Mouse (Mus musculus) heart, embryonic 11.5 days (tissue): ENCODE results near the gene Zbtb40. TPM values are rescaled to one million over a fixed set of nuclear protein-coding genes. Genes with fewer than 3 reads are reported as not detected.

ENCODE experiments used
- ATAC-seq: fragments of 200-750 bp; cut with Nextera tagmentation; replicated peaks from 2 replicates; pipeline ENCODE4 v1.8.0; 2017; ENCODE audit warnings: moderate library complexity; ENCODE audit not compliant: insufficient number of reproducible peaks, low FRiP score, low TSS enrichment
- H3K27ac ChIP-seq: fragments of 300-500 bp; sonication (generic); 2 replicates; pipeline ENCODE4 v1.5.1; 2014; ENCODE audit warnings: mild to moderate bottlenecking, low read depth, low read length
- H3K27me3 ChIP-seq: fragments of 300-500 bp; sonication (generic); 2 replicates; pipeline ENCODE4 v1.6.1; 2014; ENCODE audit warnings: mild to moderate bottlenecking, low read length, mixed read lengths; ENCODE audit not compliant: control insufficient read depth, insufficient read depth
- H3K36me3 ChIP-seq: fragments of 300-500 bp; sonication (generic); 2 replicates; pipeline ENCODE4 v1.6.1; 2014; ENCODE audit warnings: mild to moderate bottlenecking, low read length, moderate library complexity, mixed read lengths; ENCODE audit not compliant: control insufficient read depth, insufficient read depth
- H3K4me1 ChIP-seq: fragments of 300-500 bp; sonication (generic); 2 replicates; pipeline ENCODE4 v1.6.1; 2014; ENCODE audit warnings: low read length; ENCODE audit not compliant: control insufficient read depth, insufficient read depth
- H3K4me2 ChIP-seq: fragments of 300-500 bp; sonication (generic); 2 replicates; pipeline ENCODE4 v1.6.1; 2014; ENCODE audit warnings: mild to moderate bottlenecking, moderate library complexity
- H3K4me3 ChIP-seq: fragments of 300-500 bp; sonication (generic); 2 replicates; pipeline ENCODE4 v1.5.1; 2014; ENCODE audit warnings: low read depth, low read length
- H3K9ac ChIP-seq: fragments of 300-500 bp; sonication (generic); 2 replicates; pipeline ENCODE4 v1.6.1; 2014; ENCODE audit warnings: mild to moderate bottlenecking, low read depth, low read length, moderate library complexity
- H3K9me3 ChIP-seq: fragments of 300-500 bp; sonication (generic); replicated peaks from 2 replicates; pipeline ENCODE4 v1.6.1; 2016; ENCODE audit warnings: low read length; ENCODE audit not compliant: control insufficient read depth
- WGBS: fragments of 180-500 bp; shearing (Covaris S2); extraction: QIAGEN DNeasy Blood & Tissue Kit; methylation state at CpG from one replicate; pipeline ENCODE4 v1.1.7; 2014; ENCODE audit not compliant: insufficient replicate concordance; 5-methylcytosine and 5-hydroxymethylcytosine counted together
- polyA plus RNA-seq: library from polyadenylated mRNA; unstranded; fragments of >200 nt; fragmentation: Nextera tagmentation; extraction: Ambion mirVana; gene quantifications from 2 replicates; pipeline ENCODE4 v1.2.1, GENCODE M21; 2014

The Zbtb40 gene
- polyA plus RNA-seq, 1 experiment from 2014 or later = 3.7 TPM

DNA sequence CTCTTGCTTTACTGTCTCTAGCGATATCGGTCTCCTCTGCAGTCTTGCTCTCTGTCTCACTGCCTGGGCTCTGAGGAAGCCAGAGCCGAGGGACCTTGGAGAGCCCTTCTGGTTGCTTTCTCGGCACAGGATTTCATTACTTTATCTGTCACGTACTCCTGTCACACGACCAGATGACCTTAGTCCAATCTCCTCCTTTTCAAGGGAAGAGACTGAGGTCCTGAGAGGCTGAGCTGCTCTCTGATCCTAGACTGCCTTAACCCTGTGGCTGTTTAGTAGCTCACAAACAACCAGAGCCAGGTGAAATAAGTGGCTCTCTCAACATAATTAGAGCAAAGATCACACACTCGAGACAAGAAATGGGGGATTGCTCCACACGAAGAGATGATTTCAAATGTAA is 19.3 kb downstream of the Zbtb40 start:
- H3K4me2 ChIP-seq = peak overlapping the region; percentile 29; the same call in 1 of the 2 replicates
- no peak overlapping the region for H3K4me3 ChIP-seq
- ATAC-seq = no peak
- H3K27me3 ChIP-seq = no peaks in the 10 kb centered on the region
- H3K4me1 ChIP-seq = peaks cover 30% of the 10 kb centered on the region
- H3K27ac ChIP-seq = no peak overlapping the region
- peak overlapping the region; percentile 52; the same call in 1 of the 2 replicates for H3K9ac ChIP-seq
- no peaks in the 10 kb centered on the region for H3K9me3 ChIP-seq
- no peaks in the 10 kb centered on the region for H3K36me3 ChIP-seq
- WGBS = 39% methylated on average over 8 of the region's 8 CpGs

DNA sequence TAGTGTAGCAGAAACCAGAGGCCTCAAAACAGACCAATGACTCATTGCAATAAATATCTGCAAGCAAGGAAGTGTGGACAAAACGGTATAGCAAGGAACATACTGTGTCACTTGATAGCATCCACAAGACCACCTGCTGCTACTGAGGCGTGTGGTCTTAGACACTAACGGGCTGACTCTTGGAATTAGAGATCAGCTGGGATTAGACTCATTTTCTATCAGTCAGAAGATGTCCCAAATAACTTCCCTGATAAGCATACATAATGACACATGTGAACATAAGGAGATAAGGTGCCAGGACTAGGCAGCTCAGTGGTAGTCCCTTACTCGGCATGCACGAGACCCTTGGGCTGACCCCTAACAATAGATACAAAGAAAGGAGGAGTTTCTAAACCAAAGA is 21.6 kb downstream of the Zbtb40 start:
- no peaks in the 10 kb centered on the region for H3K36me3 ChIP-seq
- WGBS = 61% methylated on average over 5 of the region's 5 CpGs
- H3K27me3 ChIP-seq = no peaks in the 10 kb centered on the region
- no peaks in the 10 kb centered on the region for H3K9me3 ChIP-seq
- no peak overlapping the region for H3K27ac ChIP-seq
- no peak for ATAC-seq
- no peak overlapping the region for H3K4me3 ChIP-seq
- H3K4me1 ChIP-seq = peaks cover 30% of the 10 kb centered on the region
- no peak overlapping the region for H3K9ac ChIP-seq
- no peak overlapping the region for H3K4me2 ChIP-seq

GRCm38 (mm10) chr4:137025570-137025969 is 23.0 kb downstream of the Zbtb40 start:
- no peaks in the 10 kb centered on the region for H3K9me3 ChIP-seq
- H3K9ac ChIP-seq = no peak overlapping the region
- no peak for ATAC-seq
- H3K4me2 ChIP-seq = no peak overlapping the region
- WGBS = 32% methylated on average over 6 of the region's 6 CpGs
- H3K36me3 ChIP-seq = no peaks in the 10 kb centered on the region
- peaks cover 30% of the 10 kb centered on the region for H3K4me1 ChIP-seq
- H3K27ac ChIP-seq = no peak overlapping the region
- no peak overlapping the region for H3K4me3 ChIP-seq
- H3K27me3 ChIP-seq = no peaks in the 10 kb centered on the region

DNA sequence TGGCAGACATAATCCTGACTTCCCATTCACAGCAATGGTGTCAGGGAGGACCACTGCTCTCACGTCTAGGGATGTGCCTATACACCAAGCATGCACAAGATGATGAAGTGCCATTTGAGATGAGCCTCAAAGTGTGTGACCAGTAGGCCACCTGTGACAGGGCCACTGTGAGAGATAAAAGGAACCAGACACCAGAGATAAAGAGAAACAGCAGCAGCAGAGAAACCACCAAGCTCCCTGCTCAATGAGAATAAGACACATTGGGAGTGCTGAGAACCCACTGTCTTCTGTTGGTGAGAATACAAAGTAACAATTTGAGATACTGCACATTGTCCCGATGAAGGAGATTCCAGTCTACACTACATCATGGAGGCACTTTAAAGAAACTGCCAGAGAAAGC is 23.5 kb downstream of the Zbtb40 start:
- Histone ChIP-seq H3K9ac (no peak overlapping the region), H3K27me3 (no peaks in the 10 kb centered on the region), H3K27ac (no peak overlapping the region), H3K36me3 (no peaks in the 10 kb centered on the region), H3K9me3 (no peaks in the 10 kb centered on the region), H3K4me3 (no peak overlapping the region), H3K4me2 (no peak overlapping the region), H3K4me1 (peaks cover 28% of the 10 kb centered on the region)
- ATAC-seq = no peak
- 64% methylated on average over 2 of the region's 2 CpGs for WGBS

DNA sequence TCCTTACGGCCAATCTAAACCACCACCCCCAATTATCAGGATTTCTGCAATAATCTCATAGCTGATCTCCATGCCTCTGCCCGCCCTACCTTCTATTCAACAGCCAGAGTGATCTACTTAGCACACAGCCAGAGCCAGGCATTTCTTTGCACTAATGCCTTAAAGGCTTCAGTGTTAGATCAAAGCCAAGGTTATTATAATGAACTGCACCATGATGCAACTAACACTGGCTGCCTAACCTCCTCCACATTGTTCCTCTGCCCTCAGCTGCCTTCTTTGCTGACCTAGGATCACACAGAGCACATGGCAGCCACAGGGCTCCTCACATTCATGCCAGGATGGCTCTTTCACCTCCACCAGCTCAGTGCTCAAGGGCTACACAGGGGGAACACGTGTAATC is 28.5 kb downstream of the Zbtb40 start:
- Histone ChIP-seq H3K4me3 (no peak overlapping the region), H3K27ac (no peak overlapping the region), H3K4me2 (no peak overlapping the region), H3K9ac (no peak overlapping the region), H3K9me3 (no peaks in the 10 kb centered on the region), H3K27me3 (no peaks in the 10 kb centered on the region), H3K36me3 (no peaks in the 10 kb centered on the region; the same call in 1 of the 2 replicates), H3K4me1 (no peaks in the 10 kb centered on the region)
- 78% methylated on average over 3 of the region's 3 CpGs for WGBS
- ATAC-seq = no peak

GRCm38 (mm10) chr4:137015934-137016333 is 32.7 kb downstream of the Zbtb40 start:
- WGBS = 55% methylated on average over 8 of the region's 8 CpGs
- no peak overlapping the region for H3K27ac ChIP-seq
- no peaks in the 10 kb centered on the region for H3K9me3 ChIP-seq
- no peak overlapping the region for H3K4me3 ChIP-seq
- ATAC-seq = no peak
- H3K4me1 ChIP-seq = no peaks in the 10 kb centered on the region
- H3K27me3 ChIP-seq = no peaks in the 10 kb centered on the region
- H3K4me2 ChIP-seq = no peak overlapping the region
- no peaks in the 10 kb centered on the region; the same call in 1 of the 2 replicates for H3K36me3 ChIP-seq
- H3K9ac ChIP-seq = no peak overlapping the region

GRCm38 (mm10) chr4:137015476-137015856 is 33.1 kb downstream of the Zbtb40 start:
- Histone ChIP-seq H3K4me2 (no peak overlapping the region), H3K9me3 (no peaks in the 10 kb centered on the region), H3K9ac (no peak overlapping the region), H3K4me1 (no peaks in the 10 kb centered on the region), H3K4me3 (no peak overlapping the region), H3K27ac (no peak overlapping the region), H3K27me3 (no peaks in the 10 kb centered on the region), H3K36me3 (no peaks in the 10 kb centered on the region; the same call in 1 of the 2 replicates)
- WGBS = 74% methylated on average over 6 of the region's 6 CpGs
- no peak for ATAC-seq

DNA sequence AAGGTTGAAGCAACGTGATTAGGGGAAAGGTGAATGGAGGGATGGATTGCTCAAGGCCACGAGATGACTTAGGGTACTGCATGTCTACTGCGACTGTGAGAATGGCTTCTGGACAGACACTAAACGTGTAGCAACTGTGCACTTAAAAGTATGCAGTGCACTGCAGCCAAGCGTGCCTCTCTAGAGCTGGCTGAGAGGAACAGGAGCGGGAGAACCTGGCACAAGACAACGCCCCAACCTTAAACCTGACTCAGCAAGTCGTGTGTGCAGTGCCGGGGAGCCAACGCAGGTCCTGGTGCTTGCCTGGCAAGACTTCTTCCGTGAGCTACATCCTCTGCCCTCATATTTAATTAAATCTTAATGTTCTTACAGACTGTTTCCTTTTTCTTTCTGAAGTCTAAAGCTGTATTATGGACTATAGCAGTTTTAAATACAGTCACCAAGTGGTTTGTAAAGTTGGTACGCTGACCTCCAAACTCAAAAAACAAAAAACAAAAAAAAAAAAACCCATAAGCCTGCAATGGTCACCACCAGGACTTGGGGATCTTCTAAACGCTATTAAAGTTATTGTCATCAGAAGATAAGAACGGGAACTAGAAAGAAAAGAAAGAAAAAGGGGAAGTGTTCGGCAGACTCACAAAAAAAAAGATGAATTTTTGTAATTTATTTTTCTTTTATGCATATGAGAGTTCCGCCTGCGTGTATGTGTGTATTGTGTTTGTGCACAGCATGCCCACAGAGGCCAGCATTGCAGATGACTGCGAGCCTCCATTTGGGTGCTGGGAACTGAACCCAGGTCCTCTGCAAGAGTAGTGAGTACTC is 33.7 kb downstream of the Zbtb40 start:
- no peaks in the 10 kb centered on the region for H3K27me3 ChIP-seq
- no peak overlapping the region for H3K9ac ChIP-seq
- H3K9me3 ChIP-seq = no peaks in the 10 kb centered on the region
- H3K27ac ChIP-seq = no peak overlapping the region
- no peaks in the 10 kb centered on the region for H3K4me1 ChIP-seq
- no peak overlapping the region for H3K4me3 ChIP-seq
- H3K4me2 ChIP-seq = no peak overlapping the region
- WGBS = 88% methylated on average over 18 of the region's 18 CpGs
- no peaks in the 10 kb centered on the region; the same call in 1 of the 2 replicates for H3K36me3 ChIP-seq
- ATAC-seq = no peak

GRCm38 (mm10) chr4:137014124-137014523 is 34.5 kb downstream of the Zbtb40 start:
- H3K4me3 ChIP-seq = no peak overlapping the region
- no peaks in the 10 kb centered on the region for H3K4me1 ChIP-seq
- 89% methylated on average over 8 of the region's 8 CpGs for WGBS
- no peaks in the 10 kb centered on the region for H3K9me3 ChIP-seq
- H3K27me3 ChIP-seq = no peaks in the 10 kb centered on the region
- H3K36me3 ChIP-seq = no peaks in the 10 kb centered on the region; the same call in 1 of the 2 replicates
- ATAC-seq = no peak
- H3K27ac ChIP-seq = no peak overlapping the region
- H3K9ac ChIP-seq = no peak overlapping the region
- H3K4me2 ChIP-seq = no peak overlapping the region
